Mouse (Mus musculus) liver, postnatal 0 days (tissue): ENCODE results near the gene Tcte2. TPM values are rescaled to one million over a fixed set of nuclear protein-coding genes. Genes with fewer than 3 reads are reported as not detected.

ENCODE experiments used
- ATAC-seq: fragments of 200-750 bp; cut with Nextera tagmentation; 2 replicates; pipeline ENCODE4 v1.8.0; 2017; ENCODE audit warnings: mild to moderate bottlenecking, moderate library complexity
- DNase-seq: peaks from one replicate; pipeline ENCODE4 v3.0.0-alpha.2; 2016
- H3K27ac ChIP-seq: fragments of 300-500 bp; sonication (generic); 2 replicates; pipeline ENCODE4 v1.5.1; 2014; ENCODE audit warnings: antibody characterized with exemption, moderate library complexity, mild to moderate bottlenecking, low read depth
- H3K27me3 ChIP-seq: fragments of 300-500 bp; sonication (generic); 2 replicates; pipeline ENCODE4 v1.6.1; 2014; ENCODE audit warnings: low read length, control low read depth, mixed read lengths; ENCODE audit not compliant: insufficient read depth
- H3K36me3 ChIP-seq: fragments of 300-500 bp; sonication (generic); replicated peaks from 2 replicates; pipeline ENCODE4 v1.6.1; 2014; ENCODE audit warnings: mild to moderate bottlenecking, control low read depth, low read length, moderate library complexity, mixed read lengths; ENCODE audit not compliant: insufficient read depth
- H3K4me1 ChIP-seq: fragments of 300-500 bp; sonication (generic); 2 replicates; pipeline ENCODE4 v1.6.1; 2014; ENCODE audit warnings: antibody characterized with exemption, mild to moderate bottlenecking, control low read depth; ENCODE audit not compliant: insufficient read depth
- H3K4me2 ChIP-seq: fragments of 300-500 bp; sonication (generic); 2 replicates; pipeline ENCODE4 v1.6.1; 2014; ENCODE audit warnings: low read depth, mild to moderate bottlenecking, low read length, moderate library complexity, mixed read lengths
- H3K4me3 ChIP-seq: fragments of 300-500 bp; sonication (generic); 2 replicates; pipeline ENCODE4 v1.5.1; 2014; ENCODE audit warnings: low read depth, low read length
- H3K9ac ChIP-seq: fragments of 300-500 bp; sonication (generic); replicated peaks from 2 replicates; pipeline ENCODE4 v1.6.1; 2014; ENCODE audit warnings: mild to moderate bottlenecking, moderate library complexity
- H3K9me3 ChIP-seq: fragments of 300-500 bp; sonication (generic); 2 replicates; pipeline ENCODE4 v1.6.1; 2016; ENCODE audit warnings: mild to moderate bottlenecking, control low read depth, low read length, mixed read lengths
- CTCF ChIP-seq: sonication (generic); IDR thresholded peaks from 2 replicates; pipeline ENCODE4 v1.5.1; 2016; ENCODE audit warnings: antibody characterized with exemption, low read depth
- EP300 ChIP-seq: IDR thresholded peaks from 2 replicates; pipeline ENCODE4 v1.6.1; 2016; ENCODE audit warnings: antibody characterized with exemption, low read depth, mild to moderate bottlenecking
- whole genome bisulfite sequencing: fragments of 180-500 bp; shearing (Covaris S2); extraction: QIAGEN DNeasy Blood & Tissue Kit; methylation state at CpG from one replicate; pipeline ENCODE4 v1.1.7; 2014; ENCODE audit not compliant: insufficient replicate concordance; 5-methylcytosine and 5-hydroxymethylcytosine counted together
- polyA plus RNA-seq: library from polyadenylated mRNA; unstranded; fragments of >200 nt; fragmentation: Nextera tagmentation; extraction: Ambion mirVana; gene quantifications from 2 replicates; pipeline ENCODE4 v1.2.1, GENCODE M21; 2015

Gene Tcte2
- polyA plus RNA-seq, 1 experiment from 2014 or later = 0.42 TPM

DNA sequence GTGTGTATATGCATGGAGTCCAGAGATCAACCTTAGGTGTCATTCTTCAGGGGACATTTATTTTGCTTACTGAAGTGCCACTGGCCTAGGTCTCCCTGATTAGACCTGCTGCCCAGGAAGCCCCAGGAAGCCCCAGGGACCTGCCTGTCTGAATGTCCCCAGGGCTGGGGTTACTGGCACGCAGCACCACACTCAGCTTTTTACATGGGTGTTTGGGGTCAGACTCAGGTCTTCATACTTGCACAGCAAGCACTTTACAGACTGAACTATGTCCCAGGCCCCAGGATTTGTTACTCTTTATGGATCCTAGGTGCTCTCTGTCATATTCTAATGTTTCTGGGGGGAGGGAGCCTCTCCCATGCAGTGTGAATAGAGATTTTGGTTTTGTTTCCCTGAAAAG is 95.9 kb downstream of the Tcte2 start:
- Histone ChIP-seq H3K4me3 (no peak overlapping the region), H3K4me1 (0 out of 2 replicates have a peak, but pooled peaks cover 5% of the 10 kb centered on the region), H3K27ac (no peak overlapping the region), H3K9ac (no peak overlapping the region), H3K36me3 (no peaks in the 10 kb centered on the region), H3K27me3 (no peaks in the 10 kb centered on the region), H3K9me3 (no peaks in the 10 kb centered on the region), H3K4me2 (no peak overlapping the region)
- WGBS = 59% methylated on average over 1 of the region's 1 CpGs
- ATAC-seq (no peak), DNase-seq (no peak)
- no peak for TF ChIP-seq CTCF
- no peak for TF ChIP-seq EP300

DNA sequence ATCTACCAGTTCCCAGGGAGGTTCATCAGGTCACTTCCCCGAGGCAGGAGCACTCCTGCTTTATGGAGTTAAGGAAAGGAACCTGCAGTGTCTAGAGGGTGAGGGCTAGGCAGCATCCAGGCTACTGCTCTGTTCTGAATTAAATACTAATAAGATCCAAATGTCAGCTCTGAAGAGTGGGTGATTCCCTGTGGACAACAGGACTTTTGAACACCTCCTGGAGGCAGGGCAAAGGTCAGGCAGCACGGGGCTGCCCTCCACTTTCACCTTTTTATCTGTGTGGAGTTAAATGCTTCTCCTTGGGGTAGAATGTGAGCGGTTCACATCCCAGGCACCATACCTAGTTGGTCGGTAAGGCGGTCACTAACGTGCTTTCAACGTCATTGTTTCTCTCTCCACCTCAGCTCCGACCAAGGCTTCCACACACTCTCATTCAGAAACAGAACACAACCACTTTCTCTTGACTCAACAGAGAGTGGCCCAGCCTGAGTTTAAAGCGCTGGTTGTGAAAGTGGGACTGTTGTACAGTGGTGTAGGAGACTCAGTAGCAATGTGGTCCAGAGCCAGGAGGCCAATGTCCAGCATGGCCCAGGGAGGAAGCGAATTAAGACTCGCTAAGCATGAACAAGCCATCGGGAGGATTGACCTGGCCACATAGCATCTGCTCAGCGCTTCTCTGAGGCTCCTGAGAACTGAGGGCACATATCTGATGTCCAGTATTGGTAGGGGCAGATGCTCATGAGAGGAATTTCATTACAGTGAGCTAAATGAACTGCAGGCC is 98.0 kb downstream of the Tcte2 start:
- Histone ChIP-seq H3K27ac (no peak overlapping the region), H3K9me3 (no peaks in the 10 kb centered on the region), H3K4me3 (no peak overlapping the region), H3K36me3 (no peaks in the 10 kb centered on the region), H3K4me1 (0 out of 2 replicates have a peak, but pooled peaks cover 5% of the 10 kb centered on the region), H3K9ac (no peak overlapping the region), H3K27me3 (no peaks in the 10 kb centered on the region), H3K4me2 (no peak overlapping the region)
- DNase-seq (no peak), ATAC-seq (no peak)
- TF ChIP-seq CTCF (no peak), EP300 (no peak)
- WGBS = 69% methylated on average over 13 of the region's 13 CpGs

Other genes starting within 250 kb of the Tcte2 start
- gene Afdn, start 1.3 kb downstream of the Tcte2 start, polyA plus RNA-seq = 20.6 and 25.0 TPM in 2 replicates
- not detected in 2 replicates for gene Gm7168, start 186.5 kb upstream of the Tcte2 start, polyA plus RNA-seq
- not detected in 2 replicates for gene Gm7356, start 241.9 kb upstream of the Tcte2 start, polyA plus RNA-seq